Comparison of ENCODE assay signal across 9 mouse cellular contexts in the genomic region with DNA sequence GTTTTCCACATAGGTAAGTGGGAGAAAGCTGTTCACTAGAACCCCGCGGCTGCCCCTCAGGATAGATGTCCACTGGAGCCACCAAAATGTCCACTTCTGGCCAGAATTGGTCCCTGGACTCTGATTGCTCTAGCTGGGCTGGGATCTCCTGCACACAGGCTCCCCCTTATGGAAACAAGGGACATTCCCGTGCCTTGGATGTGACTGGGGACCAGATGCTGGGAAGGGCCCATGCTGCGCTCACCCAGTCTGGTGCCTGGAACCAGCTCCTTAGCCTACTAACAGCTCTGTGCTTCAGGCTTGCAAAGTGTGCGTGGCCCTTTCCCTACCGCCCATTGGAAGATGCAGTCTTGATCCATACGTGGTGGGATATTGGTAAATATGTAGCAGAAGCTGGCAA.
DNase-seq lines count a peak whose midpoint lies in the region; ATAC-seq and TF ChIP-seq lines count a peak whose summit lies in the region.
"Had no signal": no experiment of that assay in that cellular context is flagged by ENCODE, and none has a peak within 500 bp of the region (broad histone marks: within the 10 kb centered on the region; RNA-seq: fewer than 3 reads in every experiment).

No protein-coding gene starts in this region.

- no peak overlapping the region for H3K4me2 ChIP-seq in intestine, embryonic 14.5 days (ENCODE audit: low read length)
- H3K4me2 ChIP-seq in intestine, embryonic 16.5 days (ENCODE audit: low read depth, low read length), result no peak overlapping the region
- H3K4me2 ChIP-seq in forebrain, postnatal 0 days (ENCODE audit: low read depth), result no peak overlapping the region
- H3K4me2 ChIP-seq in limb, embryonic 12.5 days, result no peak overlapping the region

- 0 out of 2 replicates have a peak, but pooled peaks cover 2% of the 10 kb centered on the region for H3K9me3 ChIP-seq in intestine, embryonic 14.5 days (ENCODE audit: control insufficient read depth, low read length)
- no peaks in the 10 kb centered on the region for H3K9me3 ChIP-seq in intestine, embryonic 16.5 days (ENCODE audit: control insufficient read depth, low read length)
- H3K9me3 ChIP-seq in forebrain, postnatal 0 days (ENCODE audit: low read length), result no peaks in the 10 kb centered on the region
- H3K9me3 ChIP-seq in limb, embryonic 12.5 days, result 0 out of 2 replicates have a peak, but pooled peaks cover 2% of the 10 kb centered on the region

- WGBS in intestine, embryonic 14.5 days, result 25% methylated on average over 7 of the region's 7 CpGs
- WGBS in intestine, embryonic 16.5 days, result 30% methylated on average over 7 of the region's 7 CpGs
- 34% methylated on average over 7 of the region's 7 CpGs for WGBS in forebrain, postnatal 0 days
- WGBS in limb, embryonic 12.5 days, result 24% methylated on average over 7 of the region's 7 CpGs

- H3K4me3 ChIP-seq in intestine, embryonic 14.5 days (ENCODE audit: low read depth, low read length), result no peak overlapping the region
- no peak overlapping the region for H3K4me3 ChIP-seq in intestine, embryonic 16.5 days (ENCODE audit: low read length)
- H3K4me3 ChIP-seq in forebrain, postnatal 0 days (ENCODE audit: low read depth, low read length), result no peak overlapping the region
- H3K4me3 ChIP-seq in limb, embryonic 12.5 days (replicated peaks), result no peak overlapping the region
- H3K4me3 ChIP-seq: myocyte had no signal

- H3K27ac ChIP-seq in intestine, embryonic 14.5 days (ENCODE audit: low read depth), result no peak overlapping the region
- H3K27ac ChIP-seq in intestine, embryonic 16.5 days (ENCODE audit: low read length), result no peak overlapping the region
- H3K27ac ChIP-seq in forebrain, postnatal 0 days (ENCODE audit: low read depth, low read length), result no peak overlapping the region
- no peak overlapping the region for H3K27ac ChIP-seq in limb, embryonic 12.5 days

- 0 out of 2 replicates have a peak, but pooled peaks have one; percentile 53 for ATAC-seq in intestine, embryonic 14.5 days (replicated peaks; ENCODE audit: low FRiP score, low TSS enrichment, low read depth)
- ATAC-seq in intestine, embryonic 16.5 days, result no peak
- peak; percentile 85 for ATAC-seq in forebrain, postnatal 0 days
- peak; percentile 84 for ATAC-seq in limb, embryonic 12.5 days (ENCODE audit: insufficient number of reproducible peaks, insufficient read depth, low FRiP score, low TSS enrichment, low read depth)

- no peaks in the 10 kb centered on the region for H3K27me3 ChIP-seq in intestine, embryonic 14.5 days (replicated peaks; ENCODE audit: control insufficient read depth, insufficient read depth, low read length)
- no peaks in the 10 kb centered on the region for H3K27me3 ChIP-seq in intestine, embryonic 16.5 days (replicated peaks; ENCODE audit: control insufficient read depth, insufficient read depth, low read length)
- no peaks in the 10 kb centered on the region for H3K27me3 ChIP-seq in forebrain, postnatal 0 days (ENCODE audit: insufficient read depth, low read length)
- H3K27me3 ChIP-seq in limb, embryonic 12.5 days, result peaks cover 12% of the 10 kb centered on the region; the same call in 1 of the 2 replicates

- no peaks in the 10 kb centered on the region for H3K36me3 ChIP-seq in intestine, embryonic 14.5 days (ENCODE audit: control insufficient read depth, insufficient read depth, low read length)
- no peaks in the 10 kb centered on the region for H3K36me3 ChIP-seq in intestine, embryonic 16.5 days (ENCODE audit: control insufficient read depth, insufficient read depth, low read length)
- no peaks in the 10 kb centered on the region for H3K36me3 ChIP-seq in forebrain, postnatal 0 days (ENCODE audit: insufficient read depth)
- no peaks in the 10 kb centered on the region for H3K36me3 ChIP-seq in limb, embryonic 12.5 days

- peak; percentile 62 for DNase-seq in intestine, embryonic 14.5 days (ENCODE audit: low spot score)
- peak; percentile 89 for DNase-seq in cerebellum, adult 11-12 months
- peak; percentile 63 for DNase-seq in forebrain, postnatal 0 days
- DNase-seq in kidney, adult 9 months, result peak; percentile 20
- peak; percentile 38 for DNase-seq in right cerebral cortex, postnatal 14 days
- DNase-seq in MN1 (ENCODE audit: low spot score), result no peak

- peak; percentile 71 for TF ChIP-seq CTCF in forebrain, postnatal 0 days (IDR thresholded peaks at IDR 0.05; ENCODE audit: low read depth)

- H3K4me1 ChIP-seq in intestine, embryonic 14.5 days (replicated peaks; ENCODE audit: control insufficient read depth, insufficient read depth, low read length), result no peaks in the 10 kb centered on the region
- H3K4me1 ChIP-seq in intestine, embryonic 16.5 days (ENCODE audit: control insufficient read depth, insufficient read depth, low read length), result no peaks in the 10 kb centered on the region
- H3K4me1 ChIP-seq in forebrain, postnatal 0 days (ENCODE audit: insufficient read depth), result no peaks in the 10 kb centered on the region
- no peaks in the 10 kb centered on the region for H3K4me1 ChIP-seq in limb, embryonic 12.5 days (replicated peaks)

- no peak overlapping the region for H3K9ac ChIP-seq in intestine, embryonic 14.5 days (ENCODE audit: low read length)
- H3K9ac ChIP-seq in intestine, embryonic 16.5 days (ENCODE audit: low read depth, low read length), result no peak overlapping the region
- H3K9ac ChIP-seq in forebrain, postnatal 0 days, result no peak overlapping the region
- H3K9ac ChIP-seq in limb, embryonic 12.5 days (replicated peaks), result no peak overlapping the region
